Mouse (Mus musculus) 3T3-L1 (cell line): Measurements from ENCODE around the gene Hoxa4.

ENCODE experiments used
- DNase-seq: peaks from one replicate; pipeline ENCODE4 v3.0.0-alpha.2; 2015; ENCODE audit warnings: low read depth, low spot score

The Hoxa4 gene

GRCm38 (mm10) chr6:52180213-52180710 is 11.3 kb downstream of the Hoxa4 start:
- no peak for DNase-seq

GRCm38 (mm10) chr6:52179690-52180089 is 11.9 kb downstream of the Hoxa4 start:
- no peak for DNase-seq

DNA sequence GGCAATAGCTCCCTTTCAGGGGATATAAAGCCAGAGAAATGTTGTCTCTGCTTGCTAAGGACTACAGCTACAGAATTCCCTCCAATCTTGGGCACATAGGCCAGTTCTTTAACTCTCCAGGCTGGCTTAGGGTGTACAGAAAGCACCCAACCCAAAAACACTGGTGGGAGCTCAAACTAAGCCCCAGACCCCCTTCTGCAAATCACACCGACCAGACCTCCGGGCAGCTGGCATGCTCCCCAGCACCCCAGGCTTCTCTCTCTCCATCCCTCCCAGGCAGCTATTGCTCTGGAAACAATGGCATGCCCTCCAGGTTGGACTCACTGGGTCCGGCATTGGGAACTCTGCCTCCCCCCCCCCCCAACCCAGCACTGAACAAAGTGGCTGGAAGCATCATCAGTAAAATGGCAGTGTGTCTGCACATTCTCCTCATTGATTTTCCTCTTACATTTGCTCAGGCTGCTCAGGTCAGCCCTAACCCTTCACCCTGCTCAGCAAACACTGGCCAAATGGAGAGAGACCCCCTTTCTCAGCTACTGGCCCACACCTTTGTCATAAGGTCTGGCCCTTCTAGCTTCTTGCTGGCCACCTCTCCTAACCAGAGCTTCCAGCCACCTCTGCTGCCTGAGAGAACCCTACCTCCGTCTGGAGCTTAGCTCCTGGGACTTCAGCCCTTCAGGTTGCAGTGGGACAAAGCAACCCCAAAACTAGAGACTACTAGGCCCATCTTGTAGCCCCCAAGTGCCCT is 12.5 kb downstream of the Hoxa4 start:
- no peak for DNase-seq

DNA sequence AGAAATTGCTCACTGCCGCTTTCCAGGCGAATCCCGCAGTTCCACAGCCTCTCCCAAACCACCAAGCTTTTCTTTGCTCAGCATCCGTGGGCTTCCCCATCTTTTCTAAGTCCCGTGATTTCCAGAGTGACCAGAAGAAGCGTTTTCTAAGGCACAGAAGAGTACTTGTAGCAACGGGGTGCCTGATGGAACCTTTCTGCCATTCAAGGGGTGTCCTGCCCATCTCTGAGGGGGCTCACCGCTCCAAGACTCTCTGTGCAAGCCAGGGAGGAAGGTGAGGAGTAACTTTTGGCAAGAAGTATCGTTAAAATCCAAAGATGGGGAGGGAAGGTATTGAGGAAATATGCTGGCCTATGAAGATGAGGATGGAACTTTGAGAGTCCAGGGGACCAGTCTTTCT is 13.7 kb downstream of the Hoxa4 start:
- DNase-seq: no peak

DNA sequence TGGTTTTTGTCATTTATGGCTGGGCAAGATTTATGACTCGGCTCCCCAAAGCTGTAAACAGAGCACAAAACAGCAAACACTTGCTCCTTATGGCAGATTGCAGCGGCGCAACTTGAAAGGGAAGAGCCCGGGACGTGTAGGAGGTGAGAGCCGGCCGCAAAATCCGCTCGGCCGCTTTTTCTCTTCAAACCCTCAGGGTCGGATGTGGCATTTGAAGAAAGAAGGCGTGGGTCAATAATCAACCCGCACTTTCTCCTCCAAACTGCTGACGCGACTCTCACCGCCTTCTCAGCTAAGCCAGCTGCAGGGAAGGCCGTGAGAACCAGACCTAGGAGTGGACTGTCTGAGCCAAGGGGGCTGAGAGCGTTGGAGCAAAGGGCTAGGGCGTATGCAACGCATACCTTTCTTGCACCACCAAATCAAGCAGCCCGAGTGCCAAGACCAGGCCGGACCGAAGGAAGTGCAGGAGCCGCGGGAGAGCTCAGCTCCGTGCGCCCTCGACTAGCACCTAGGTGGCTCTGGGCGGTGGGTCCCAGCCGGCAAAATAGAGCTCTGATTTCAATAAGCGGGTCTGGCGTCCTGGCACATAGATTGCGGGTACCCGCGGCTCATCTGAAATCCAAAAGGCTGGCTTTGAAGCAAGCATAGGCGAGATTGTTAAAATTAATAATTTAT is 14.4 kb downstream of the Hoxa4 start, which contains the start of gene 5730596B20Rik:
5730596B20Rik (plus strand) TSS at position 438 of the 675 bp plus-strand sequence.
- DNase-seq: peak; percentile 71

- DNase-seq: no peak
Measured at GRCm38 (mm10) chr6:52176391-52176790, 15.2 kb downstream of the Hoxa4 start.

GRCm38 (mm10) chr6:52175864-52176263 is 15.7 kb downstream of the Hoxa4 start:
- DNase-seq: no peak

DNA sequence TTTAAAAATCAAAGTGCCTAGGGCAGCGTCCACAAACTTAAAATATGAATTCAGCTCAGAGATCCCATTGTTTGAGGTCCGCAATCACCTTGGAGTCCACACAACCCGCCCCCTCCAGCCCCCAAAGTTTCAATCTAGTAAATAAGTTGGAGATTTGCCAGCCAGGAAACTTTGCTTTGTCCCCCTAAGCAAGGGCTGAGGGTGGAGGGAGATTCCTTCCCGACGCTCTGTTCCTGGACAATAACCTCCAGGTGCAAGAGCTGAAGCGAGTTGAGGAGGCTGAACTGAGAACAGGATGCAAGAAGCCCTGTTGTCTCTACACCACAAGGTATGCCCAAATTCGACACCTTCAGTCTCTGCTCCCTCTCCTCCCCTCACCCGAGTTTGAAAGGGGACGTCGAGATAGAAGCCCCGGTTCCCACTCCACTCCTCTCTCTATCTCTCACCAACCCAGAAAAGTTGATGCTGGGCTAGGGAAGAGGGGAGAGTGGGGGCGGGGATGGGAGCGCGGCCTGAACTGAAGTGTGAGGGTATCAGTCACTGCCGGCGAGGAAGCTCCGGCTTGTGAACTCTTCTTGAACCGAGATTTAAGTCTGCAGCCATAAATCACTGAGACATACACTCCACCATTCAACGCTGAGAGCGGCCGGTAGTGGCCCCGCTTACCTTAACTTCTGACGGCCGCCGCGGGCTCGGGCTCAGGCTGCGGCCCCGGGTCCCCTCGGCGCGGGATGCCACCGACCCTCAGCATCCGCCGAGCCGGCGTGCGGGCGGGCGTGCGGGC is 16.4 kb downstream of the Hoxa4 start:
- peak; percentile 64 for DNase-seq

DNA sequence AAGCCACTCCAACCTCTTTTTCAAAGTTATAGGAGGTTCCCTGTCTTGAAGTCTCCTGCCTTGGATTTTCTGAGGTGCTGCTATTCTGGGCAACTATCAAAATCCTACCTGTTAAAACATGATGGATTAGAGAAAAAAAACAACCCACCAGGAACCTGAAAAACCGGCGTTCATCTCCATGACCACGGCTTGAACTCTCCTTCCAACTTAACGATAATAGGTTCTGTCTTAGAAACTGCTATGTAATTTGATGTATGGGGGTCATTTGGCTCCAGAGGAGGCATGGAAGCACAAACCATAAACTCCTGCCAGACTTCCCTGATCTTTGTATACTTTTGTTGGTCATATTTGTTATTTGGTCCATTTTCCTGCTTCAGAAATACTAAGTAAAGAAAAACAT is 17.9 kb downstream of the Hoxa4 start:
- DNase-seq: no peak

DNA sequence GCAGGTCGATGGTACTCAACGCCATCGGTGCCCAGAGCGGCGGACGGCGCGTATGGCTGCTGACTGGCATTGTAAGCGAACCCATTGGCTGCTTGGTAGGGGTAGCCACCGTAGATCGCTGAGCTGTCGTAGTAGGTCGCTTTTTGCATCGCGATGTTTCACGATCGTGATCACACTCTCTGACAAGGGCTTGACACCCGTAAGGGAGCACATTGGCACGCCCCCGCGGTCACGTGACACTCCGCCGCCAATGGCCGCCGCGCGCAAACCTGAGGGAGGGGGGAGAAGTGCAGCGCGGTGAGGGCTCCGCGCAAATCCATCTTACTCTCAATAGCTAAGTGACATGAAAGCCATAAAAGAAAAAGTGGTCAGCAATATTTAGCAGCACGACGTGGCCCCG is 19.1 kb downstream of the Hoxa4 start:
- DNase-seq: peak; percentile 96

DNA sequence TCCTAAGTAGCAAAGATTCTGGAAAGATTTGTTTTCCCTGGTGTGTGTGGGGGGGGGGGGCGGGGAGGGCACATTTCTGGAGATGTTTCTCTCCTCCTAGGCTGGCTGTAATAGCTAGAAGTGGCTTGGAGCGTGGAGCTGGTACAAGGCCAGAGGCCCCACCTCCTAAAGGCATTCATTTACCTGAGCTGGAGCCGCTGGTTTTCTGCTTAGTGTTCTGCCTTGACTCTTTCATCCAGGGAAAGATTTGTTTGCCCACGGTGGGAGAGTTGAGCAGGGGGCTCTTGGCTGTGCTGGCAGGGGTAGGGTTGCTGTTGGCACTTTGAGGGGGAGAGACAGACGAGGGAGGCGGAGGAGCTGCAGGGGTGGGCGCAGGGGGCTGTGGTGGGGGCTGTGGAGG is 19.6 kb downstream of the Hoxa4 start:
- no peak for DNase-seq

DNA sequence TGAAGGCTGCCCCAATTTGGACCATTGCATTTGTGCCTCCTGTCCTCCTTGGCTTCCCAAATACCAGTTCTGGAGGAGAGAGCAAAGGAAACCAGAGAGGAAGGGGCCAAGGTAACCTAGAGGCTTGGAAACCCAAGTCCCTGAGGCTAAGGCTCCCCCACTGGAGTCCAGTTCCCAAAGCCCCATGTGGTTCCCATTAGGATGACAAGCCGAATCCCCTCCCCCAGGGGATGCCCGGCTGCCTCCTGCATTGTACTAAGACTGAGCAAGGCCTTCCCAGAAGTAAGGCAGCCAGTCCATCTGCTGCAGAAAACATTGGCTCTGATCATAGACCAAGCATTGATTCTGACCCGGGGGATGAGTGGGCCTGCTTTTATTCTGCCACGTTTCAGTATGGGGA is 20.2 kb downstream of the Hoxa4 start:
- peak; percentile 91 for DNase-seq

DNA sequence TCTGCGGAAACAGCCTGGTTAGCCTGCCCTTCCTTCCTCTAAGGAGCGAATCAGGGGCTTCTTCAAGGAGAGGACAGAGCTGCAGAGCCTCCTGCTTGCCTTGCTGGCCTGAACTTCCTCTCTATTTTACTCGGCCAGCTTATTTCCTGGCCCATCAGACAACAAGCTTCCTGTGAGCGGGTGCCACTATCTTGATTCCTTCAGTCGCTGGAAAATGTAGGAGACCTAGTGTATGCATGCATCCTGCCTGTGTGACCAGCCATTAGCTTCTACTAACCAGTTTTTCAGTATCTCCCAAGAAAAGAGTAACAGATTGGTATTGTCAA is 20.7 kb downstream of the Hoxa4 start:
- peak; percentile 51 for DNase-seq

- DNase-seq: no peak
Measured at GRCm38 (mm10) chr6:52170166-52170897, 21.2 kb downstream of the Hoxa4 start.

DNA sequence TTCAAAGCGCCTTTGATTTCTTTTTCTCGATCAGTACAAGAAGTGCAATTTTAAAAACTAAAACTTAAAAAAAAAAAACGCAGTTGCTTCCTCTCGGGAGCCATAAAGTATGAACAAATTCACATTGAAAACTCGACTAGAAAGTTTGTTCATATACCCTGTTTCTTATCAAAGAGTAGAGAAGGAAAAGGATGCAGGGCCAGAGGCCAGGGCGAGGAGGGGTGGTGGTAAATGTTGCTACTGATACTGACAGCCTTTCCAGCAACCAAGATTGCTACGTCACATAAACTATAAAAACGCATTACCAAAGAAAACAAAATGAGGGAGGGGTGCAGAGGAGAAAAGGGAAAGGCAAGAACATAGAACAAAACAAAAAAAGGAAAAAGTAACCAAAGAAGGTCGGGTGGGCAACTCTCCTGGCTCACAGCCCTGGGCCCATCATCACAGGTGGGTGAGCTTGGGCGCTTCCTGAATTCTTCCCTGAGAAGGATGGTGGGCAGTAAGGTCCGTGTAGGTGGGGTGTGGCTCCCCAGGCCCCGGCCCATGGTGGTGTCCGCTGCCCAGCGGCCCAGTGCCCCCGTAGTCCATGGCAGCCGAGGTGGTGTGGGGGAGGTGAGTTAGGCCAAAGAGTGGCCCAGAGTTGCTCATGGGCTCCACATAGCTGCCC is 21.9 kb downstream of the Hoxa4 start:
- peak; percentile 45 for DNase-seq

GRCm38 (mm10) chr6:52168191-52169055 is 23.1 kb downstream of the Hoxa4 start:
- DNase-seq: peak; percentile 67

DNA sequence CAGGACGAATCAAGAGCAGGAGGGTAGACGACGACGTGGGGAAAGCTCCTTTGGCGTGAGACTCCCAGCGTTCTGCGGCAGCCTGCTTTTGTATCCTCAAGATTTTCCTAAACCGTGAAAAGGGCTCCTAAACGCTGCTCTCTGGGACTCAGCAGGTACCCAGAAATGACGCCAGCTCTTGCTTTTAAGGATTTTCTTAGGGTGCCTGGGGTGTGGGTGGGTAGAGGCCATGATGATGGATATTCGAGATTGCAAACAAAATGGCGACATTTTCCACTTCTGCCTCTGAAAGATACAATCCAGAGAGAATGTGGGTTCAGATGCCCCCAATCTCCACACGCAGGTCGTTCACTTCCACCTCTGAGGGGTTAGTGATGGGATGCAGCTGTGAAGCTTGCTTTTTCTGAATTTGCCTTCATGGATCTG is 23.8 kb downstream of the Hoxa4 start:
- peak; percentile 66 for DNase-seq

- peak; percentile 57 for DNase-seq
Measured at GRCm38 (mm10) chr6:52167176-52167575, 24.4 kb downstream of the Hoxa4 start.

GRCm38 (mm10) chr6:52166431-52167077 is 25.0 kb downstream of the Hoxa4 start:
- DNase-seq: peak; percentile 81
